Mouse (Mus musculus) hindbrain, postnatal 0 days (tissue): ENCODE measurements around the gene Zfpm1. TPM values are rescaled to one million over a fixed set of nuclear protein-coding genes. Genes with fewer than 3 reads are reported as not detected.

ENCODE experiments used
- ATAC-seq: fragments of 200-750 bp; cut with Nextera tagmentation; 2 replicates; pipeline ENCODE4 v1.8.0; 2017; ENCODE audit warnings: mild to moderate bottlenecking, moderate TSS enrichment, moderate library complexity
- DNase-seq: peaks from one replicate; pipeline ENCODE4 v3.0.0-alpha.2; 2015; ENCODE audit warnings: low spot score
- H3K27ac ChIP-seq: fragments of 300-500 bp; sonication (generic); 2 replicates; pipeline ENCODE4 v1.5.1; 2014; ENCODE audit warnings: mild to moderate bottlenecking
- H3K27me3 ChIP-seq: fragments of 300-500 bp; sonication (generic); 2 replicates; pipeline ENCODE4 v1.6.1; 2014; ENCODE audit warnings: low read length, mixed read lengths; ENCODE audit not compliant: insufficient read depth
- H3K36me3 ChIP-seq: fragments of 300-500 bp; sonication (generic); 2 replicates; pipeline ENCODE4 v1.6.1; 2014; ENCODE audit warnings: low read length, mixed read lengths; ENCODE audit not compliant: insufficient read depth
- H3K4me1 ChIP-seq: fragments of 300-500 bp; sonication (generic); 2 replicates; pipeline ENCODE4 v1.6.1; 2014; ENCODE audit warnings: antibody characterized with exemption, low read length, mixed read lengths; ENCODE audit not compliant: insufficient read depth
- H3K4me2 ChIP-seq: fragments of 300-500 bp; sonication (generic); 2 replicates; pipeline ENCODE4 v1.6.1; 2014; ENCODE audit warnings: low read depth, mild to moderate bottlenecking, low read length, moderate library complexity, mixed read lengths
- H3K4me3 ChIP-seq: fragments of 300-500 bp; sonication (generic); 2 replicates; pipeline ENCODE4 v1.5.1; 2014; ENCODE audit warnings: low read length
- H3K9ac ChIP-seq: fragments of 300-500 bp; sonication (generic); replicated peaks from 2 replicates; pipeline ENCODE4 v1.6.1; 2014; ENCODE audit warnings: mild to moderate bottlenecking, low read length, moderate library complexity, mixed read lengths
- H3K9me3 ChIP-seq: fragments of 300-500 bp; sonication (generic); 2 replicates; pipeline ENCODE4 v1.6.1; 2016; ENCODE audit warnings: low read length, mixed read lengths
- CTCF ChIP-seq: IDR thresholded peaks from 2 replicates; pipeline ENCODE4 v1.5.1; 2016; ENCODE audit warnings: antibody characterized with exemption, control low read depth, low read depth
- WGBS: fragments of 180-500 bp; shearing (Covaris S2); extraction: QIAGEN DNeasy Blood & Tissue Kit; methylation state at CpG from one replicate; pipeline ENCODE4 v1.1.7; 2014; 5-methylcytosine and 5-hydroxymethylcytosine counted together
- polyA plus RNA-seq: library from polyadenylated mRNA; unstranded; fragments of >200 nt; fragmentation: Nextera tagmentation; extraction: Ambion mirVana; gene quantifications from 2 replicates; pipeline ENCODE4 v1.2.1, GENCODE M21; 2015
- total RNA-seq: library from RNA; depleted of rRNA; stranded (reverse); fragments of >200 nt; gene quantifications from 2 replicates; pipeline ENCODE4 v1.2.3, GENCODE M21; 2014

Zfpm1 gene
- total and polyA plus RNA-seq, 2 experiments from 2014 or later: 1.5 to 28.0 TPM

DNA sequence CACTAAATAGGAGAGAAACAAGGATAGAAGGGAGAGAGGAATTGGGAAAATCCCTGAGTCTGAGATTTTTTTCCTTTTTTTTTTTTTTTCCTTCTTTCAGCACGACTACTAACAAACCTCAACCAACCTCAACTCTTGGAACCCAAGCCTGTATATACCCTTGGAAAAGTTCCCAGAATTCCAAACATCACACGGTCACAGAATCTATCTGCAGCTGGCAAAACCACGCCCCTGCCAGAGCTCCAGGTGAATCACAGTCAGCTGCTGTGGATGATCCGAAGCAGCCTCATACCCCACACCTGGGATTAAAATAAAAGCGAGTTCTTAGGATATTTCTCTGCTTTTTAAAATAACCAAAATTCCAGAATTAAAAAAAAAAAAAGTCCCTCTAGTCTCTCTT is 60.4 kb downstream of the Zfpm1 start:
- Histone ChIP-seq H3K27me3 (peaks cover 9% of the 10 kb centered on the region; the same call in 1 of the 2 replicates), H3K27ac (no peak overlapping the region), H3K36me3 (no peaks in the 10 kb centered on the region), H3K4me3 (no peak overlapping the region), H3K4me2 (no peak overlapping the region), H3K9ac (no peak overlapping the region), H3K9me3 (no peaks in the 10 kb centered on the region), H3K4me1 (peaks cover 14% of the 10 kb centered on the region)
- no peak for DNase-seq
- TF ChIP-seq CTCF: no peak
- no peak for ATAC-seq
- WGBS: 40% methylated on average over 5 of the region's 5 CpGs

DNA sequence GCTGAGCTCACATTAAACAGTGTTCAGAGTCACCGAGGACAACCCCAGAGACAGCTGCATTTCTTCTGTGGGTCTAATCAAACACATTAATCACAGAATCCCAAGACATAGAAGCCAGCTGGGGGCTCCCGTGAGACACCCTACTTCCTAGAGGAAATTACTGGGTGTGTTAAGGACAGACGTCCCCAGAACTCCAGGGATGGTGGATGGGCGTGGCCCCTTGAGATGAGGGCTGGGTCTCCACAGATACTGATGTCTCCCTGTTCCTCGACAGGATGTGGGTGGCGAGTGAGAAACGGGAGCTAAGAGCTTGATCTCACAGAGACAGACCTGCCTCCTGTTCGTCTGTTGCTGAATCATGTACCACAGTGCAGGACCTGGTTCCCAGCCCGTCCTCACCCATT is 60.9 kb downstream of the Zfpm1 start:
- H3K9me3 ChIP-seq: no peaks in the 10 kb centered on the region
- no peak overlapping the region for H3K27ac ChIP-seq
- 7% methylated on average over 9 of the region's 9 CpGs for WGBS
- DNase-seq (no peak), ATAC-seq (no peak; the same call in 1 of the 2 replicates)
- H3K27me3 ChIP-seq: peaks cover 8% of the 10 kb centered on the region; the same call in 1 of the 2 replicates
- H3K9ac ChIP-seq: no peak overlapping the region
- H3K4me1 ChIP-seq: peaks cover 15% of the 10 kb centered on the region
- H3K4me2 ChIP-seq: peak overlapping the region; percentile 51
- no peak for TF ChIP-seq CTCF
- H3K36me3 ChIP-seq: no peaks in the 10 kb centered on the region
- 0 out of 2 replicates have a peak overlapping the region, but pooled peaks have one; percentile 10 for H3K4me3 ChIP-seq

GRCm38 (mm10) chr8:122343341-122343740 is 61.4 kb downstream of the Zfpm1 start:
- 3% methylated on average over 11 of the region's 11 CpGs for WGBS
- Histone ChIP-seq H3K4me1 (peaks cover 19% of the 10 kb centered on the region), H3K36me3 (no peaks in the 10 kb centered on the region), H3K27me3 (peaks cover 4% of the 10 kb centered on the region; the same call in 1 of the 2 replicates), H3K4me3 (peak overlapping the region; percentile 10; the same call in 1 of the 2 replicates), H3K4me2 (peak overlapping the region; percentile 51), H3K9me3 (no peaks in the 10 kb centered on the region), H3K9ac (no peak overlapping the region), H3K27ac (no peak overlapping the region)
- no peak for TF ChIP-seq CTCF
- DNase-seq (no peak), ATAC-seq (0 out of 2 replicates have a peak, but pooled peaks have one; percentile 4)

GRCm38 (mm10) chr8:122343758-122344157 is 61.8 kb downstream of the Zfpm1 start:
- peak overlapping the region; percentile 10 for H3K4me3 ChIP-seq
- H3K27me3 ChIP-seq: peaks cover 4% of the 10 kb centered on the region; the same call in 1 of the 2 replicates
- H3K9ac ChIP-seq: no peak overlapping the region
- WGBS: under 1% methylated on average over 14 of the region's 14 CpGs
- no peaks in the 10 kb centered on the region for H3K36me3 ChIP-seq
- ATAC-seq: peak; percentile 11; the same call in 1 of the 2 replicates
- TF ChIP-seq CTCF: no peak
- peak overlapping the region; percentile 51 for H3K4me2 ChIP-seq
- no peaks in the 10 kb centered on the region for H3K9me3 ChIP-seq
- peak; percentile 31 for DNase-seq
- H3K27ac ChIP-seq: no peak overlapping the region
- H3K4me1 ChIP-seq: peaks cover 19% of the 10 kb centered on the region

DNA sequence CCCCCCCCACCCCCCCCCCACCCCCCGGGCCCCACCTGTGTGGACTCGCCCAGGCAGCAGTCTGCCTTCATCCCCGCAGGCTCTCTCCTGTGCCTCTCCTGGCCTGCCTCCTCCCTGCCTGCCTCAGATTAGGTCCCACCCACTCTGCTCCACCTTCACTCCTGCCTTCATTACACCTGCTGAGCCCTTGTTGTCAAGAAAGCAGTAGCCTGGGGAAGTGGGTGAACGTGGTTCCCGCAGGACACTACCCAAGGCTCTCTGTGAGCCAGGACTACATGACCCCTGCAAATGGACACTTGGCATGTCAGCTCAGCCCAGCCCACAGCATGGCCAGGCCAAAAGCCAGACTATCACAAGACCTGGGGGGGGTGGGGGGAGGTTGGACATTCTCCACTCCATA is 62.3 kb downstream of the Zfpm1 start:
- Histone ChIP-seq H3K4me1 (peaks cover 19% of the 10 kb centered on the region), H3K36me3 (no peaks in the 10 kb centered on the region), H3K9me3 (no peaks in the 10 kb centered on the region), H3K27me3 (peaks cover 4% of the 10 kb centered on the region; the same call in 1 of the 2 replicates), H3K4me2 (peak overlapping the region; percentile 51; the same call in 1 of the 2 replicates), H3K9ac (no peak overlapping the region), H3K4me3 (no peak overlapping the region), H3K27ac (no peak overlapping the region)
- ATAC-seq (peak; percentile 45; the same call in 1 of the 2 replicates), DNase-seq (no peak)
- no peak for TF ChIP-seq CTCF
- 0% methylated on average over 3 of the region's 5 CpGs for WGBS

- ATAC-seq: no peak
- Histone ChIP-seq H3K4me3 (no peak overlapping the region), H3K4me1 (peaks cover 19% of the 10 kb centered on the region), H3K27me3 (peaks cover 4% of the 10 kb centered on the region; the same call in 1 of the 2 replicates), H3K36me3 (no peaks in the 10 kb centered on the region), H3K27ac (no peak overlapping the region), H3K9me3 (no peaks in the 10 kb centered on the region), H3K9ac (no peak overlapping the region), H3K4me2 (no peak overlapping the region)
- WGBS: 56% methylated on average over 12 of the region's 12 CpGs
- TF ChIP-seq CTCF: no peak
- no peak for DNase-seq
Observed at GRCm38 (mm10) chr8:122345181-122346095, 63.5 kb downstream of the Zfpm1 start.
